In genomic region chr9:108262494-108263049, GRCm38 (mm10) we compare ENCODE assay signal across 8 mouse cellular contexts. TPM values are rescaled to one million over a fixed set of nuclear protein-coding genes. Genes with fewer than 3 reads are reported as not detected.
DNase-seq lines count a peak whose midpoint lies in the region; ATAC-seq and TF ChIP-seq lines count a peak whose summit lies in the region.

No protein-coding gene starts in this region.

- no peak for DNase-seq in spleen, adult 2 months (ENCODE audit: low read depth in 1 of 2, low spot score in 2 of 2)
- DNase-seq in spleen, adult 12 weeks (ENCODE audit: low spot score) = no peak
- DNase-seq in heart, adult 18-20 months = peak; percentile 74
- DNase-seq in yolk sac, embryonic 10.5 days (ENCODE audit: low spot score) = no peak
- no peak for DNase-seq in adrenal gland, postnatal 14 days
- no peak for DNase-seq in left cerebral cortex, postnatal 25 days (ENCODE audit: low spot score in 2 of 2)

- H3K9me3 ChIP-seq in limb, embryonic 13.5 days = no peaks in the 10 kb centered on the region
- H3K9me3 ChIP-seq in neural tube, embryonic 13.5 days = no peaks in the 10 kb centered on the region

- TF ChIP-seq CTCF in spleen, adult 2 months (IDR thresholded peaks at IDR 0.05; ENCODE audit: extremely low read depth, insufficient read depth, insufficient read length, insufficient replicate concordance) = no peak

- 70% methylated on average over 11 of the region's 11 CpGs for WGBS in spleen, adult 2 months
- 41% methylated on average over 11 of the region's 11 CpGs for WGBS in limb, embryonic 13.5 days
- WGBS in neural tube, embryonic 13.5 days = 41% methylated on average over 11 of the region's 11 CpGs

- TF ChIP-seq POLR2A in spleen, adult 2 months (IDR thresholded peaks at IDR 0.05; ENCODE audit: low read depth, low read length) = no peak

- H3K4me3 ChIP-seq in spleen, adult 2 months (ENCODE audit: extremely low read depth, insufficient read depth, insufficient read length) = peak overlapping the region; percentile 70
- H3K4me3 ChIP-seq in limb, embryonic 13.5 days = peak overlapping the region; percentile 97
- peak overlapping the region; percentile 90 for H3K4me3 ChIP-seq in neural tube, embryonic 13.5 days

- H3K9ac ChIP-seq in limb, embryonic 13.5 days = peak overlapping the region; percentile 87
- peak overlapping the region; percentile 91 for H3K9ac ChIP-seq in neural tube, embryonic 13.5 days

- peak overlapping the region; percentile 85 for H3K4me2 ChIP-seq in limb, embryonic 13.5 days (replicated peaks)
- peak overlapping the region; percentile 70 for H3K4me2 ChIP-seq in neural tube, embryonic 13.5 days

- peaks cover 7% of the 10 kb centered on the region for H3K4me1 ChIP-seq in spleen, adult 2 months (ENCODE audit: control insufficient read depth, insufficient read depth, insufficient read length)
- peaks cover 26% of the 10 kb centered on the region for H3K4me1 ChIP-seq in limb, embryonic 13.5 days
- peaks cover 31% of the 10 kb centered on the region for H3K4me1 ChIP-seq in neural tube, embryonic 13.5 days (replicated peaks)

- no peak for ATAC-seq in limb, embryonic 13.5 days (ENCODE audit: low FRiP score, low read depth)
- no peak for ATAC-seq in neural tube, embryonic 13.5 days (ENCODE audit: low read depth)

- H3K36me3 ChIP-seq in spleen, adult 2 months (ENCODE audit: control insufficient read depth, insufficient read depth, low read length) = no peaks in the 10 kb centered on the region
- H3K36me3 ChIP-seq in limb, embryonic 13.5 days = 0 out of 2 replicates have a peak, but pooled peaks cover 3% of the 10 kb centered on the region
- no peaks in the 10 kb centered on the region for H3K36me3 ChIP-seq in neural tube, embryonic 13.5 days

- H3K27me3 ChIP-seq in spleen, adult 2 months (ENCODE audit: control insufficient read depth, insufficient read depth, low read length) = no peaks in the 10 kb centered on the region
- H3K27me3 ChIP-seq in limb, embryonic 13.5 days = no peaks in the 10 kb centered on the region
- H3K27me3 ChIP-seq in neural tube, embryonic 13.5 days = no peaks in the 10 kb centered on the region

- no peak overlapping the region for H3K27ac ChIP-seq in spleen, adult 2 months (ENCODE audit: insufficient read depth, low read length)
- H3K27ac ChIP-seq in limb, embryonic 13.5 days = no peak overlapping the region
- H3K27ac ChIP-seq in neural tube, embryonic 13.5 days (replicated peaks) = peak overlapping the region; percentile 95; the same call in 1 of the 2 replicates

- intact Hi-C loops in left cerebral cortex, postnatal 25 days (cut with DNase I) = loop anchor here (5.0 kb wide), 1 partner anchor 55 kb away; no protein-coding TSS in a partner anchor

RNA-seq across cellular contexts. Expression of gene Dag1, which starts 1.2 kb away (rescaled TPM):
- 15.5 and 17.2 TPM in 2 replicates for polyA plus RNA-seq in spleen, adult 2 months (2012; rRNA removed)
- total RNA-seq in heart, adult 18-20 months (2021) = 100 to 1,000 TPM; 290 to 300 TPM
- polyA plus RNA-seq in limb, embryonic 13.5 days (2015; fragmentation: Nextera tagmentation; extraction: Ambion mirVana) = 56.9 and 63.3 TPM in 2 replicates
- polyA plus RNA-seq in neural tube, embryonic 13.5 days (2015; fragmentation: Nextera tagmentation; extraction: Ambion mirVana) = 57.2 and 57.6 TPM in 2 replicates
- total RNA-seq in adrenal gland, postnatal 14 days (2021) = 156 and 176 TPM in 2 replicates
- total RNA-seq in left cerebral cortex, postnatal 25 days (2021) = 10 to 100 TPM; 94.7 to 97.9 TPM

RNA-seq across cellular contexts. Expression of gene Nicn1, which starts 27.7 kb away (rescaled TPM):
- polyA plus RNA-seq in spleen, adult 2 months (2012; rRNA removed) = 4.2 and 4.6 TPM in 2 replicates
- 10 to 100 TPM; 22.2 to 25.6 TPM for total RNA-seq in heart, adult 18-20 months (2021)
- 53.0 and 54.0 TPM in 2 replicates for polyA plus RNA-seq in limb, embryonic 13.5 days (2015; fragmentation: Nextera tagmentation; extraction: Ambion mirVana)
- polyA plus RNA-seq in neural tube, embryonic 13.5 days (2015; fragmentation: Nextera tagmentation; extraction: Ambion mirVana) = 124 and 130 TPM in 2 replicates
- 16.9 and 21.2 TPM in 2 replicates for total RNA-seq in adrenal gland, postnatal 14 days (2021)
- total RNA-seq in left cerebral cortex, postnatal 25 days (2021) = 100 to 1,000 TPM; 113 to 121 TPM

RNA-seq across cellular contexts. Expression of gene Amt, which starts 34.1 kb away (rescaled TPM):
- polyA plus RNA-seq in spleen, adult 2 months (2012; rRNA removed) = 1.7 and 3.1 TPM in 2 replicates
- 1 to 10 TPM; 5.0 to 5.8 TPM for total RNA-seq in heart, adult 18-20 months (2021)
- polyA plus RNA-seq in limb, embryonic 13.5 days (2015; fragmentation: Nextera tagmentation; extraction: Ambion mirVana) = 13.5 and 13.7 TPM in 2 replicates
- polyA plus RNA-seq in neural tube, embryonic 13.5 days (2015; fragmentation: Nextera tagmentation; extraction: Ambion mirVana) = 29.1 and 30.6 TPM in 2 replicates
- 6.8 and 13.2 TPM in 2 replicates for total RNA-seq in adrenal gland, postnatal 14 days (2021)
- 10 to 100 TPM; 31.1 to 35.0 TPM for total RNA-seq in left cerebral cortex, postnatal 25 days (2021)

RNA-seq across cellular contexts. Expression of gene Rhoa, which starts 43.4 kb away (rescaled TPM):
- polyA plus RNA-seq in spleen, adult 2 months (2012; rRNA removed) = 89.7 and 90.3 TPM in 2 replicates
- 100 to 1,000 TPM; 229 to 232 TPM for total RNA-seq in heart, adult 18-20 months (2021)
- 426 and 428 TPM in 2 replicates for polyA plus RNA-seq in limb, embryonic 13.5 days (2015; fragmentation: Nextera tagmentation; extraction: Ambion mirVana)
- polyA plus RNA-seq in neural tube, embryonic 13.5 days (2015; fragmentation: Nextera tagmentation; extraction: Ambion mirVana) = 309 and 338 TPM in 2 replicates
- 359 and 362 TPM in 2 replicates for total RNA-seq in adrenal gland, postnatal 14 days (2021)
- total RNA-seq in left cerebral cortex, postnatal 25 days (2021) = 100 to 1,000 TPM; 165 to 175 TPM

RNA-seq across cellular contexts. Expression of gene Tcta, which starts 43.4 kb away (rescaled TPM):
- 17.9 and 19.7 TPM in 2 replicates for polyA plus RNA-seq in spleen, adult 2 months (2012; rRNA removed)
- total RNA-seq in heart, adult 18-20 months (2021) = 10 to 100 TPM; 67.6 to 76.8 TPM
- 30.3 and 35.8 TPM in 2 replicates for polyA plus RNA-seq in limb, embryonic 13.5 days (2015; fragmentation: Nextera tagmentation; extraction: Ambion mirVana)
- 51.9 and 62.2 TPM in 2 replicates for polyA plus RNA-seq in neural tube, embryonic 13.5 days (2015; fragmentation: Nextera tagmentation; extraction: Ambion mirVana)
- 30.4 and 34.1 TPM in 2 replicates for total RNA-seq in adrenal gland, postnatal 14 days (2021)
- total RNA-seq in left cerebral cortex, postnatal 25 days (2021) = 10 to 100 TPM; 33.2 to 34.6 TPM

Comparison
In these comparisons a context has a peak if more than half of its experiments do, and no peak if none do; other contexts are left out.
1. DNase-seq: peak in heart, adult 18-20 months (2 of 2); none in spleen, adult 2 months (0 of 2), spleen, adult 12 weeks (single experiment), yolk sac, embryonic 10.5 days (single experiment), adrenal gland, postnatal 14 days (single experiment) and left cerebral cortex, postnatal 25 days (0 of 2).
2. Peak in every context shown above with its lines, with median percentiles within 50 percentile points of each other: H3K4me3 ChIP-seq.